10 mouse cellular contexts compared by ENCODE assay signal in genomic region chr6:67142179-67142578, GRCm38 (mm10).
DNase-seq lines count a peak whose midpoint lies in the region; ATAC-seq and TF ChIP-seq lines count a peak whose summit lies in the region.
"Had no signal": no experiment of that assay in that cellular context is flagged by ENCODE, and none has a peak within 500 bp of the region (broad histone marks: within the 10 kb centered on the region; RNA-seq: fewer than 3 reads in every experiment).

No protein-coding gene starts in this region.

- TF ChIP-seq EP300 in MEL (IDR thresholded peaks at IDR 0.05; ENCODE audit: low read depth in 1 of 2, low read length in 2 of 2): no peak

- H3K27me3 ChIP-seq in MEL (ENCODE audit: control insufficient read depth in 1 of 2, insufficient read depth in 2 of 2, low read length in 2 of 2): no peaks in the 10 kb centered on the region; a peak in 3 of 4 replicates
- H3K27me3 ChIP-seq: embryonic facial prominence, embryonic 12.5 days; limb, embryonic 15.5 days had no signal

- TF ChIP-seq CTCF in MEL (IDR thresholded peaks at IDR 0.05 in 2 of 3, conservative IDR thresholded peaks at IDR 0.05 in 1 of 3; ENCODE audit: control insufficient read depth in 1 of 3, insufficient read depth in 1 of 3, low read depth in 2 of 3, low read length in 3 of 3, poor library complexity in 1 of 3, severe bottlenecking in 1 of 3): peak; percentile 75 to 80 (median 77)

- H3K9me3 ChIP-seq in MEL (replicated peaks; ENCODE audit: insufficient read depth, low read length): no peaks in the 10 kb centered on the region
- H3K9me3 ChIP-seq: embryonic facial prominence, embryonic 12.5 days; limb, embryonic 15.5 days had no signal

- peak; percentile 87 for TF ChIP-seq RAD21 in MEL (IDR thresholded peaks at IDR 0.05; ENCODE audit: low read depth, low read length)

- peak; percentile 42 to 47; a peak in 3 of 4 replicates for ATAC-seq in hematopoietic stem cell, adult 5-6 weeks (replicated peaks in 1 of 2; ENCODE audit: insufficient read depth in 1 of 2, low FRiP score in 2 of 2, low TSS enrichment in 1 of 2, low read depth in 1 of 2, poor library complexity in 2 of 2, severe bottlenecking in 2 of 2)

- H3K79me2 ChIP-seq in MEL (ENCODE audit: control insufficient read depth, insufficient read depth, low read length, poor library complexity): no peaks in the 10 kb centered on the region

- no peaks in the 10 kb centered on the region for H3K36me3 ChIP-seq in MEL (ENCODE audit: control insufficient read depth in 1 of 2, insufficient read depth in 2 of 2, low read length in 2 of 2)
- H3K36me3 ChIP-seq: embryonic facial prominence, embryonic 12.5 days; limb, embryonic 15.5 days had no signal

- no peak overlapping the region for H3K27ac ChIP-seq in MEL (ENCODE audit: control insufficient read depth, low read depth, low read length)
- H3K27ac ChIP-seq: embryonic facial prominence, embryonic 12.5 days; limb, embryonic 15.5 days had no signal

- H3K9ac ChIP-seq in MEL (ENCODE audit: control insufficient read depth, low read depth, low read length, poor library complexity, severe bottlenecking): no peak overlapping the region
- H3K9ac ChIP-seq: embryonic facial prominence, embryonic 12.5 days; limb, embryonic 15.5 days had no signal

- TF ChIP-seq POLR2A in MEL (IDR thresholded peaks at IDR 0.05; ENCODE audit: control insufficient read depth in 1 of 2, insufficient read depth in 1 of 2, low read depth in 1 of 2, low read length in 2 of 2, poor library complexity in 1 of 2): no peak

- peak; percentile 33 for DNase-seq in layer of hippocampus, adult 9-11 months
- no peak for DNase-seq in layer of hippocampus, adult 9-10 months (ENCODE audit: low spot score)
- DNase-seq in MEL (ENCODE audit: low read depth, low spot score): peak; percentile 53
- DNase-seq in cerebellum, postnatal 10 days: peak; percentile 82 to 85
- DNase-seq in lung, adult 18-20 months: peak; percentile 68 to 82
- peak; percentile 31 to 50 for DNase-seq in thymus, adult 18-20 months
- no peak for DNase-seq in neural tube, embryonic 10.5 days (ENCODE audit: extremely low spot score, low spot score)

- H3K4me3 ChIP-seq in MEL (ENCODE audit: control insufficient read depth in 1 of 2, insufficient read depth in 1 of 2, low read depth in 2 of 2, low read length in 2 of 2): no peak overlapping the region
- H3K4me3 ChIP-seq: embryonic facial prominence, embryonic 12.5 days; limb, embryonic 15.5 days had no signal

- peaks cover 0 to 4% of the 10 kb centered on the region in 2 experiments; a peak in 2 of 4 replicates for H3K4me1 ChIP-seq in MEL (ENCODE audit: control insufficient read depth in 1 of 2, insufficient read depth in 2 of 2, low read length in 2 of 2)
- H3K4me1 ChIP-seq: embryonic facial prominence, embryonic 12.5 days had no signal

TF ChIP-seq in MEL, 35 proteins besides CTCF, POLR2A, EP300 and RAD21:
- no peak for TF ChIP-seq ZNF384 (IDR thresholded peaks at IDR 0.05; ENCODE audit: low read depth, low read length)
- no peak for TF ChIP-seq ETS1 (IDR thresholded peaks at IDR 0.05; ENCODE audit: low read depth, low read length)
- TF ChIP-seq MXI1 (IDR thresholded peaks at IDR 0.05; ENCODE audit: low read depth, low read length): no peak
- no peak for TF ChIP-seq ELF1 (IDR thresholded peaks at IDR 0.05; ENCODE audit: low read depth, low read length)
- peak; percentile 88 for TF ChIP-seq SMC3 (IDR thresholded peaks at IDR 0.05; ENCODE audit: low read depth, low read length)
- TF ChIP-seq ZC3H11A (IDR thresholded peaks at IDR 0.05; ENCODE audit: low read depth, low read length): peak; percentile 83
- TF ChIP-seq MEF2A (IDR thresholded peaks at IDR 0.05; ENCODE audit: extremely low read depth, insufficient replicate concordance, low read depth, low read length, poor library complexity, severe bottlenecking): no peak
- TF ChIP-seq MAZ (IDR thresholded peaks at IDR 0.05; ENCODE audit: low read depth, low read length): no peak
- TF ChIP-seq CHD1 (IDR thresholded peaks at IDR 0.05; ENCODE audit: low read depth, low read length): no peak
- TF ChIP-seq MAFK (IDR thresholded peaks at IDR 0.05; ENCODE audit: borderline replicate concordance, low read depth, low read length): no peak

Comparison
In these comparisons a context has a peak if more than half of its experiments do, and no peak if none do; other contexts are left out.
1. DNase-seq: peak in layer of hippocampus, adult 9-11 months (single experiment), MEL (single experiment), cerebellum, postnatal 10 days (2 of 2), lung, adult 18-20 months (2 of 2) and thymus, adult 18-20 months (2 of 2); none in layer of hippocampus, adult 9-10 months (single experiment) and neural tube, embryonic 10.5 days (single experiment).